Mouse (Mus musculus): ENCODE data around the gene Inhbb. TPM values are rescaled to one million over a fixed set of nuclear protein-coding genes. Genes with fewer than 3 reads are reported as not detected.

The Inhbb gene
- total RNA-seq, 2 experiments from 2014 or later, result 5.5 to 7.7 TPM

DNA sequence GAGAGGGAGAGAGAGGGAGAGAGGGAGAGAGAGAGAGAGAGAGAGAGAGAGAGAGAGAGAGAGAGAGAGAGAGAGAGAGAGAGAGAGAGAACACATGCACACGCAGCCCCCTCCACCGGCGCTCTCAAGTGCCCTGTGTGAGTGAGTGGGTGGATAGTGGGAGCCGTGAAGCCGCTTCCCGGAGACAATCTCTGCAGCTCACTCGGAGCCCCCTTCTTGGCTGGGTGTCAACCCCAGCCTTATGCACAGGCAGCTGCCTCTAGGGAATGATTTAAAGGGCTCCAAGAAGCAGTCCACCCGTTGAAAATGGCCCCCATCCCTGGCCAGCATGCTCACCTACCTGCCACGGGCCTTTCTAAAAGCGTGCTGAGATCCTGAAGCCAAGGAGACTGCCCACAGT, 38.1 kb downstream of the Inhbb start:
- no peak for DNase-seq

DNA sequence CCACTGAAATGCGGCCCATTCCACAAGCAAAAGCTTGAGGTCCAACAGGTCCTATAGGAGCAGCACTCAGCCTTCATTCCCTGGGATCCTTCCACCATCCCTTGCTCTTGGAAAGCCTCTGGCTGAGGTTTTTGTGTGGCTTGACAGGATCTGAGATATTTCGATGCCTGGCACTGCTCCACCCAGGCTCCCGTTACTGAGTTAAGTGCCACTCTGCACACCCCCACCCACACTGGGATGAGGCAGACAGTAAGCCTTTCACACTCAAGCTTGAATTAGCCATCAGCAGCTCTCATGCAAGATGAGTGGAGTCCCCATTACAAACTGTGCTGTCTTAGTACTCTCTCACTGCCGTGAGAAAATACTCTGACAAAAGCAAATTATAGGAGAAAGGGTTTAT, 41.4 kb downstream of the Inhbb start:
- DNase-seq, result no peak

DNA sequence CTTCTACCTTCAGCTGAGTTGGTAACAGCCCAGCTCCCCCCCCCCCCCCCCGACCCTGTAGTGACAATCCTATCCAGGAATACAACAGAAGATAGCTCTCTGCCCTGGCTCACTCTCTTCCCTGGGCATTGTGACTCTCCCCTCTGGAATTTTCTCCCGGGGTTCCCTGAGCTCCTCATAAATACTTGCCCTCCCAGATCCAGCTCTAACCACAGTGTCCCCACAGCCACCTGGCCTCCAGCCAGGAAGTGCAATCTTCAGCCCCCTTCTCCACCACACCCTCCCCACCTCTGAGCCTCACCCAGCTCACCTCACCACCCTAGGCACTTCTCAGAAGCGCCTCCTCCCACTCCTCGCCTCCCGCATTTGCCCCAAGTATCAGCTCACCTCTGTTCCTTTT, 46.7 kb downstream of the Inhbb start:
- DNase-seq, result no peak

DNA sequence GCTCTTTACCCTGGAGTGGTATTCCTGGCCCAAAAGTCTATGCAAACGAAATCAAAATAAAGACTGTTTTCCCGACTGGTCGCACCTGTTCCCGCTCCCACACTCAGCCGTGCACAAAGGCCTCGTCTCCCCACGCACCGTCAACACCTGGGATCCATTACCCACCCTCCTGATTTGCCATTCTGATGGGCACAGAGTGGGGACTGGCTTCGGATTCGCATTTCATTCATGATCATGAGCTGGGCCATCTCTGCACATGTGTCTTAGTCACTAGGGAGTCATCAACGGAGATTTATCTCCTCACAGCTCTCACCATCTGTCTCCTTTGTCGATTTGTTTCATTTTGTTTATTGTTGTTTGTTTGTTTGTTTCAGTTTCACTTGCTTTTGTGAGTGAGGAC, 54.5 kb downstream of the Inhbb start:
- no peak for DNase-seq

DNA sequence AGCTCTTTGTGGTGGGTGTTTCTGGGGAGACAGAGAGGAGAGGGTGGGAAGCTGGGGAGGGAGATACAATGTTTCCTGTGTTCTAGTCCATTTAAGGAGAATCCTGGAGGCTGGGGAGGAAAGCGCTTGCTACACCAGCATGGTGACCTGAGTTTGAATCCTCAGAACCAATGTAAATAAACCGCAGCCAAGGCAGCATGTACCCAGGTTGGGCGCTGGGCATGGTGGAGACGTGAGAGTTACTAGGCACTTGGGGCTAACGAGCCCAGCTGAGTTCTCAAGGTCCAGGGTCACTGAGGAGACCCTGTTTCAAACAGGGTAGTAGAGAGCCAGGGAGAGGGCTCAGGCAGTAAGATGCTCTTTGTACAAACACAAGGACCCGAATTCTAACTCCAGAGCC, 55.7 kb downstream of the Inhbb start:
- no peak for DNase-seq

Other genes starting within 250 kb of the Inhbb start
- gene Ralb, start 82.5 kb upstream of the Inhbb start, total RNA-seq (2021), result 10 to 100 TPM; 61.2 to 65.9 TPM
- gene Tmem185b, start 103.9 kb upstream of the Inhbb start, total RNA-seq (2021), result 10 to 100 TPM; 17.1 to 19.7 TPM
- gene Epb41l5, start 226.8 kb upstream of the Inhbb start, total RNA-seq (2021), result 10 to 100 TPM; 10.4 to 11.0 TPM

Measured in adrenal gland, postnatal 10 days (tissue).